Mouse (Mus musculus) leukemia stem cell, adult 10-12 weeks (primary cell): ENCODE data around the gene Mfsd2a. TPM values are rescaled to one million over a fixed set of nuclear protein-coding genes. Genes with fewer than 3 reads are reported as not detected.

Source experiments
- polyA plus RNA-seq: library from polyadenylated mRNA; stranded (reverse); fragments of >175 nt; gene quantifications from 2 replicates; pipeline ENCODE4 v1.2.3, GENCODE M21; 2012; ENCODE audit warnings: low replicate concordance

The Mfsd2a gene
- polyA plus RNA-seq, result 0.18 TPM in 1 of 2 replicates, not detected in the other

DNA sequence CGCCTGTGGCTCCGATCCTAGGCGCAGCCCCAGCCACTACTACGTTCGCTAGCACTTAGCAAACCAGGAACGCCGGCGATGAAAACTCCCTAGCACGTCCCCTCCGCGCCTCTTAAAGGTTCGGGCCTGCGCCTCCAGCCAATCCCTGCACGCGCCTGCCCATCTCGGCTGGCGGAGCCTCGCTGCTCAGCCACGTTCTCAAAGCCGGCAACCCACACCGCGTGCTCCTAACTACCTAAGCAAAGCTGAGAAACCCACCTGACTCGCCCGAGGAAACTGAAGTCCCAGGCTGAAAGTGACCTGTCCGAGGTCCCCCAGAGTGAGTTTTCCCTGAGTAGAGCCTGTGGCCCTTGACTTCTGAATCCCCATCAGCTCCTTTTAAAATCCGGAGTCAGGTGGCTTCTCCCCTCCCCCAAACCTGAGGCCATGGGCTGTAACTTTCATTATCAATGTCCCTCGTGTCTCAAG lies at the start of gene Mfsd2a:
Mfsd2a (minus strand) TSS at position 89 of the 468 bp plus-strand sequence.

DNA sequence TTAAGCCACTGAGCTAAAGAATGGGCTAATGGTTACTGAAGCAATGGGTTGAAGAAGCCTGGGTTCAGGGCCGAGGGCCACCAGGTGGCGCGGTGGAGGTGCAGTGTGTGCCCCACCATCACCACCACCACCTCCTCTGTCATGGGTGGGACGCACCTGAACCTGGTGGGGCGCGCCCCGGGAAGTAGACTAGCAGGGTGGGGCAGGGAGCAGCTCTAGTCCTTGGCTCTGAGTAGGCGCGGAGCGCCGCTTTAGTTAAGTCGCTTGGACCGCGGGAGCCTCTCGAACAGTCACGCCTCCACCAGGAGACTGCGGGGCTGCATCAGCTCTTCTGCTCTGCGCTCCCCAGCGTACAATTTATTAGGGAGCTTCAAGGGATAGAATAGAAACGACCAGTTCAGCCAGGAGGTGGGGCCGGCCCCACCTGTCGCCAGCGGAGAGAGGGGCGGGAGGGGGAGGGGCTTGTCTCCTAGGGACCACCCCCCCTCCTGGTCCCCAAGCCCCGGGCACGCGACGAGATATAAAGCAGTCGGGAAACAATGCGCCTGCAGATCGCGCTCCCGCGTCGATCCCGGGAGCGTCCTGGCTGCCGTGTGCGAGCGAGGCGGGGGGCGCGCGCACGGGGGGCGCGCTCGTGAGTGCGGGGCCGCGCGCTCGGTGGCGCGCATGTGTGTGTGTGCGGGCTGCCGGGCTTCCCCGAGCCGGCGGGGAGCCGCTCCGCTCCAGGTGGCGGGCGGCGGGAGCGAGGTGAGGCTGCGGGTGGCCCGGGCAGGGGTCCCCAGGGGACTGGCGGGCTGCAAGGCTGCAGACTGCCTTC lies 34.6 kb upstream of the Mfsd2a start, which contains the start of gene Mycl:
Mycl (plus strand) TSS at position 249 of the 817 bp plus-strand sequence.

Other genes with a start within 250 kb of the Mfsd2a start
- gene Ppt1, start 124.9 kb downstream of the Mfsd2a start, polyA plus RNA-seq, result 2.8 and 4.1 TPM in 2 replicates
- 21.9 and 26.0 TPM in 2 replicates for gene Cap1, start 75.1 kb downstream of the Mfsd2a start, polyA plus RNA-seq
- gene Mycl, start 34.5 kb upstream of the Mfsd2a start, polyA plus RNA-seq, result 1.2 and 2.0 TPM in 2 replicates
- 0.26 and 1.1 TPM in 2 replicates for gene Trit1, start 55.4 kb upstream of the Mfsd2a start, polyA plus RNA-seq
- 0.34 TPM in 1 of 2 replicates, not detected in the other for gene Bmp8b, start 144.0 kb upstream of the Mfsd2a start, polyA plus RNA-seq
- gene Oxct2b, start 155.1 kb upstream of the Mfsd2a start, polyA plus RNA-seq, result 0.10 TPM in 1 of 2 replicates, not detected in the other
- 3.6 and 5.4 TPM in 2 replicates for gene Ppie, start 178.8 kb upstream of the Mfsd2a start, polyA plus RNA-seq
- 0.14 TPM in 1 of 2 replicates, not detected in the other for gene Hpcal4, start 222.0 kb upstream of the Mfsd2a start, polyA plus RNA-seq
- gene Nt5c1a, start 240.3 kb upstream of the Mfsd2a start, polyA plus RNA-seq, result not detected in 2 replicates